In genomic region chr1:172340729-172341321, GRCm38 (mm10) we compare ENCODE assay signal across 8 mouse cellular contexts. TPM values are rescaled to one million over a fixed set of nuclear protein-coding genes. Genes with fewer than 3 reads are reported as not detected.
DNase-seq lines count a peak whose midpoint lies in the region; ATAC-seq and TF ChIP-seq lines count a peak whose summit lies in the region.

Kcnj10 (plus strand) TSS chr1:172341210.

- no peaks in the 10 kb centered on the region for H3K4me1 ChIP-seq in heart, adult 2 months (ENCODE audit: control insufficient read depth, insufficient read depth, low read length)
- peaks cover 6% of the 10 kb centered on the region; the same call in 1 of the 2 replicates for H3K4me1 ChIP-seq in limb, embryonic 12.5 days (replicated peaks)
- H3K4me1 ChIP-seq in midbrain, embryonic 12.5 days, result peaks cover 25% of the 10 kb centered on the region
- no peaks in the 10 kb centered on the region for H3K4me1 ChIP-seq in spleen, adult 2 months (ENCODE audit: control insufficient read depth, insufficient read depth, insufficient read length)

- peaks cover 6% of the 10 kb centered on the region; the same call in 1 of the 2 replicates for H3K27me3 ChIP-seq in heart, adult 2 months (ENCODE audit: control insufficient read depth, insufficient read depth, low read length)
- peaks cover 68% of the 10 kb centered on the region for H3K27me3 ChIP-seq in limb, embryonic 12.5 days
- H3K27me3 ChIP-seq in midbrain, embryonic 12.5 days, result peaks cover 30% of the 10 kb centered on the region
- H3K27me3 ChIP-seq in spleen, adult 2 months (ENCODE audit: control insufficient read depth, insufficient read depth, low read length), result peaks cover 9% of the 10 kb centered on the region

- H3K27ac ChIP-seq in heart, adult 2 months, result no peak within 1 kb of the TSS
- no peak within 1 kb of the TSS for H3K27ac ChIP-seq in limb, embryonic 12.5 days
- H3K27ac ChIP-seq in midbrain, embryonic 12.5 days (replicated peaks), result peak within 1 kb of the TSS; percentile 58
- H3K27ac ChIP-seq in spleen, adult 2 months (ENCODE audit: insufficient read depth, low read length), result no peak within 1 kb of the TSS

- TF ChIP-seq POLR2A in heart, adult 2 months (IDR thresholded peaks at IDR 0.05; ENCODE audit: insufficient read depth, low read depth, low read length), result no peak
- no peak for TF ChIP-seq POLR2A in spleen, adult 2 months (IDR thresholded peaks at IDR 0.05; ENCODE audit: low read depth, low read length)

- H3K79me2 ChIP-seq in heart, adult 2 months (replicated peaks; ENCODE audit: control insufficient read depth, insufficient read depth, low read length), result no peaks in the 10 kb centered on the region

- WGBS in heart, adult 2 months, result 2% methylated on average over 38 of the region's 38 CpGs
- 2% methylated on average over 37 of the region's 38 CpGs for WGBS in limb, embryonic 12.5 days
- WGBS in midbrain, embryonic 12.5 days, result 1% methylated on average over 37 of the region's 38 CpGs
- WGBS in spleen, adult 2 months, result 3% methylated on average over 38 of the region's 38 CpGs

- no peak within 1 kb of the TSS for H3K9ac ChIP-seq in heart, adult 2 months (ENCODE audit: low read depth, low read length)
- 0 out of 2 replicates have a peak within 1 kb of the TSS, but pooled peaks have one; percentile 27 for H3K9ac ChIP-seq in limb, embryonic 12.5 days (replicated peaks)
- peak within 1 kb of the TSS; percentile 50 for H3K9ac ChIP-seq in midbrain, embryonic 12.5 days (replicated peaks)

- peak; percentile 82 for ATAC-seq in limb, embryonic 12.5 days (ENCODE audit: insufficient number of reproducible peaks, insufficient read depth, low FRiP score, low TSS enrichment, low read depth)
- peak; percentile 97 for ATAC-seq in midbrain, embryonic 12.5 days (ENCODE audit: low FRiP score, low read depth)

- intact Hi-C loops in heart, adult 2 months (cut with DNase I), result no loop called here

- no peaks in the 10 kb centered on the region for H3K9me3 ChIP-seq in limb, embryonic 12.5 days
- no peaks in the 10 kb centered on the region for H3K9me3 ChIP-seq in midbrain, embryonic 12.5 days

- H3K36me3 ChIP-seq in heart, adult 2 months (ENCODE audit: control insufficient read depth, insufficient read depth, low read length), result no peaks in the 10 kb centered on the region
- no peaks in the 10 kb centered on the region for H3K36me3 ChIP-seq in limb, embryonic 12.5 days
- no peaks in the 10 kb centered on the region for H3K36me3 ChIP-seq in midbrain, embryonic 12.5 days
- no peaks in the 10 kb centered on the region for H3K36me3 ChIP-seq in spleen, adult 2 months (ENCODE audit: control insufficient read depth, insufficient read depth, low read length)

- peak within 1 kb of the TSS; percentile 66 for H3K4me2 ChIP-seq in limb, embryonic 12.5 days
- peak within 1 kb of the TSS; percentile 72 for H3K4me2 ChIP-seq in midbrain, embryonic 12.5 days (replicated peaks)

- DNase-seq in urinary bladder, postnatal 14 days (ENCODE audit: low spot score), result peak; percentile 75
- no peak for DNase-seq in urinary bladder, postnatal 10 days (ENCODE audit: low spot score)
- peak; percentile 82 for DNase-seq in embryo, embryonic 9.5 days (ENCODE audit: extremely low spot score)
- DNase-seq in heart, adult 2 months, result peak; percentile 55 to 67
- DNase-seq in kidney, adult 18-20 months, result peak; percentile 79
- DNase-seq in spleen, adult 2 months (ENCODE audit: low read depth in 1 of 2, low spot score in 2 of 2), result peak in 1 of 2 experiments; percentile 56

- TF ChIP-seq CTCF in heart, adult 2 months (IDR thresholded peaks at IDR 0.05), result no peak
- no peak for TF ChIP-seq CTCF in spleen, adult 2 months (IDR thresholded peaks at IDR 0.05; ENCODE audit: extremely low read depth, insufficient read depth, insufficient read length, insufficient replicate concordance)

- H3K4me3 ChIP-seq in heart, adult 2 months, result peak within 1 kb of the TSS; percentile 30
- peak within 1 kb of the TSS; percentile 41 for H3K4me3 ChIP-seq in limb, embryonic 12.5 days (replicated peaks)
- peak within 1 kb of the TSS; percentile 55 for H3K4me3 ChIP-seq in midbrain, embryonic 12.5 days
- H3K4me3 ChIP-seq in spleen, adult 2 months (ENCODE audit: extremely low read depth, insufficient read depth, insufficient read length), result peak within 1 kb of the TSS; percentile 38; the same call in 1 of the 2 replicates

- no peak for TF ChIP-seq EP300 in heart, adult 2 months (IDR thresholded peaks at IDR 0.05; ENCODE audit: insufficient read depth, low read depth, low read length)

RNA-seq across cellular contexts. Expression of gene Kcnj10, which starts in this region (rescaled TPM):
- under 1 TPM; 0.07 to 0.08 TPM for total RNA-seq in heart, adult 2 months (2021)
- 0.26 and 0.27 TPM in 2 replicates for polyA plus RNA-seq in heart, adult 2 months (2012; rRNA removed)
- 0.04 and 0.05 TPM in 2 replicates for polyA plus RNA-seq in limb, embryonic 12.5 days (2016; fragmentation: Nextera tagmentation; extraction: Ambion mirVana)
- 0.64 and 0.85 TPM in 2 replicates for polyA plus RNA-seq in midbrain, embryonic 12.5 days (2016; fragmentation: Nextera tagmentation; extraction: Ambion mirVana)
- polyA plus RNA-seq in spleen, adult 2 months (2012; rRNA removed), result 6.7 and 7.3 TPM in 2 replicates

Comparison
In these comparisons a context has a peak if more than half of its experiments do, and no peak if none do; other contexts are left out.
1. Peak in DNase-seq and H3K4me3 ChIP-seq in heart, adult 2 months; RNA of the gene not detected or under 1 TPM.
2. Peak in ATAC-seq, H3K4me3 ChIP-seq, H3K9ac ChIP-seq and H3K4me2 ChIP-seq in limb, embryonic 12.5 days; RNA of the gene not detected or under 1 TPM.
3. Peak in ATAC-seq, H3K4me3 ChIP-seq, H3K27ac ChIP-seq, H3K9ac ChIP-seq and H3K4me2 ChIP-seq in midbrain, embryonic 12.5 days; RNA of the gene not detected or under 1 TPM.